In the genomic region with DNA sequence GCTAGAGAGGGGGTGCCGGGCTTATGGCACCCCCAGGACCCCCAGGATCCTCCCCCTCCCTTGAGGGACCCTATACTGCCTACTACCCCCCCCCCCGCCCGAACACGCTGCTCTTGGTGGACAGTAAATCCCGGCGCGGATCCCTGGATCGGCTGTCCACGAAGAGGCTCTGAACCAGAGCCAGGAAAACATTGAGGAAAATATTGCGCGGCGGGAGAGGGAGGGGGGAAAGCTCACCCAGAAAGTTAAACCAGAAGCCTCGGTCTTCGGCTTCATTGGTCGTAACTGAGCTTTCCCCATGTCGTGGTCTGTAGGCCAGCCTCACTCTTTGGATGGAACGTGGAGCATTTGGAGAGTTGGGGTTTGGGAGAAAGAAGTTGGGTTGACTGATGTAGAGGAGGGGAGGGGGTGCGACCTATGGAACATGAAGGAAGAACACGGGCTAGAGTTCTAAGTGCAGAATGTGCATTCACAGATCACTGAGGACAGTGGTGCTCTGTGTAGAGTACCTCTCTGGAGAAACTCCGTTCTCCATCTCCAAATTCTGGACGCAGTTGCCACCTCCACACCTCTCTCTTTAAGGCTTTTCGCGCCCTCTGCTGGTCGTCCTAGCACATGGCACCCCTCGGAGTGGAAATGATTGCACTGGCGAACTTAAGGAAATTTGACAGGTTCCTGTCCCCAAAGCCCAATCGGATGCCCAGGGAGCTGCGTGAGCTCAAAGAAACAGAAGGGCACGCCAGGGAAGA, we compare ENCODE assay signal across 7 mouse cellular contexts. TPM values are rescaled to one million over a fixed set of nuclear protein-coding genes. Genes with fewer than 3 reads are reported as not detected.
DNase-seq lines count a peak whose midpoint lies in the region; ATAC-seq and TF ChIP-seq lines count a peak whose summit lies in the region.

Gene Gli1, minus strand, starts transcription at position 84 of the 749 bp plus-strand sequence.

- no peak within 1 kb of the TSS for H3K27ac ChIP-seq in cortical plate, adult 2 months (ENCODE audit: insufficient read depth, low read length)
- H3K27ac ChIP-seq in midbrain, embryonic 12.5 days (replicated peaks), result peak within 1 kb of the TSS; percentile 31; the same call in 1 of the 2 replicates
- H3K27ac ChIP-seq in small intestine, adult 2 months (ENCODE audit: insufficient read depth, low read depth, low read length), result peak within 1 kb of the TSS; percentile 34; the same call in 1 of the 2 replicates

- H3K9ac ChIP-seq in midbrain, embryonic 12.5 days (replicated peaks), result peak within 1 kb of the TSS; percentile 34; the same call in 1 of the 2 replicates

- TF ChIP-seq POLR2A in cortical plate, adult 2 months (IDR thresholded peaks at IDR 0.05; ENCODE audit: extremely low read depth, insufficient read depth, low read length), result no peak
- TF ChIP-seq POLR2A in small intestine, adult 2 months (IDR thresholded peaks at IDR 0.05; ENCODE audit: low read depth, low read length), result no peak

- under 1% methylated on average over 29 of the region's 29 CpGs for WGBS in midbrain, embryonic 12.5 days
- WGBS in small intestine, adult 2 months, result under 1% methylated on average over 29 of the region's 29 CpGs

- peak within 1 kb of the TSS; percentile 19; the same call in 1 of the 2 replicates for H3K4me3 ChIP-seq in cortical plate, adult 2 months (ENCODE audit: insufficient read depth, low read length)
- H3K4me3 ChIP-seq in midbrain, embryonic 12.5 days, result peak within 1 kb of the TSS; percentile 42
- H3K4me3 ChIP-seq in small intestine, adult 2 months (ENCODE audit: low read depth, low read length), result peak within 1 kb of the TSS; percentile 60

- peak; percentile 78 for TF ChIP-seq CTCF in cortical plate, adult 2 months (IDR thresholded peaks at IDR 0.05; ENCODE audit: extremely low read depth, insufficient read depth, low read length)
- peak; percentile 88 for TF ChIP-seq CTCF in small intestine, adult 2 months (IDR thresholded peaks at IDR 0.05; ENCODE audit: extremely low read depth, insufficient read length, insufficient replicate concordance, low read depth, low read length)

- no peaks in the 10 kb centered on the region for H3K36me3 ChIP-seq in midbrain, embryonic 12.5 days
- no peaks in the 10 kb centered on the region for H3K36me3 ChIP-seq in small intestine, adult 2 months (ENCODE audit: control insufficient read depth, insufficient read depth, low read length)

- DNase-seq in adrenal gland, adult (ENCODE audit: inconsistent age in 2 of 2, low spot score in 1 of 2), result peak; percentile 82 to 95
- peak; percentile 73 for DNase-seq in gastrocnemius, postnatal 25 days
- peak; percentile 87 for DNase-seq in left cerebral cortex, postnatal 4 days

- H3K4me2 ChIP-seq in midbrain, embryonic 12.5 days (replicated peaks), result peak within 1 kb of the TSS; percentile 70

- peaks cover 1% of the 10 kb centered on the region; the same call in 1 of the 2 replicates for H3K4me1 ChIP-seq in cortical plate, adult 2 months (ENCODE audit: control insufficient read depth, insufficient read depth, low read length)
- peaks cover 37% of the 10 kb centered on the region for H3K4me1 ChIP-seq in midbrain, embryonic 12.5 days
- peaks cover 8% of the 10 kb centered on the region for H3K4me1 ChIP-seq in small intestine, adult 2 months (ENCODE audit: control insufficient read depth, insufficient read depth, insufficient read length, low read length)

- intact Hi-C loops in left cerebral cortex, postnatal 4 days (cut with DNase I), result no loop called here

- H3K27me3 ChIP-seq in midbrain, embryonic 12.5 days, result peaks cover 47% of the 10 kb centered on the region
- H3K27me3 ChIP-seq in small intestine, adult 2 months (ENCODE audit: control insufficient read depth, insufficient read depth, low read length), result peaks cover 32% of the 10 kb centered on the region

- ATAC-seq in inflammation-experienced regulatory T-cells, adult 6 months, result peak; percentile 63
- ATAC-seq in midbrain, embryonic 12.5 days (ENCODE audit: low FRiP score, low read depth), result peak; percentile 46

- H3K9me3 ChIP-seq in midbrain, embryonic 12.5 days, result no peaks in the 10 kb centered on the region

RNA-seq across cellular contexts. Expression of gene Gli1, which starts in this region (rescaled TPM):
- polyA plus RNA-seq in cortical plate, adult 2 months (2012; rRNA removed), result 2.3 and 2.6 TPM in 2 replicates
- total RNA-seq in gastrocnemius, postnatal 25 days (2021), result 1 to 10 TPM in 1 of 2 experiments, under 1 TPM in 1; 0.74 to 1.5 TPM
- under 1 TPM in 2 of 3 experiments, not detected in 1; 0.49 to 0.56 TPM for polyA plus RNA-seq in inflammation-experienced regulatory T-cells, adult 6 months (2017; shearing (Covaris generic))
- total RNA-seq in left cerebral cortex, postnatal 4 days (2021), result 1 to 10 TPM; 2.8 to 4.1 TPM
- polyA plus RNA-seq in midbrain, embryonic 12.5 days (2016; fragmentation: Nextera tagmentation; extraction: Ambion mirVana), result 3.7 and 4.1 TPM in 2 replicates
- 5.5 and 10.4 TPM in 2 replicates for polyA plus RNA-seq in small intestine, adult 2 months (2012; rRNA removed)

Comparison
In these comparisons a context has a peak if more than half of its experiments do, and no peak if none do; other contexts are left out.
1. Peak in ATAC-seq in inflammation-experienced regulatory T-cells, adult 6 months; RNA of the gene not detected or under 1 TPM.